Mouse (Mus musculus): ENCODE measurements around the gene Kcnk18. TPM values are rescaled to one million over a fixed set of nuclear protein-coding genes. Genes with fewer than 3 reads are reported as not detected.
A peak's percentile ranks its signal among the peaks of the same experiment; 100 is the strongest.

Kcnk18 gene
- polyA plus RNA-seq, 1 experiment from 2014 or later = not detected

DNA sequence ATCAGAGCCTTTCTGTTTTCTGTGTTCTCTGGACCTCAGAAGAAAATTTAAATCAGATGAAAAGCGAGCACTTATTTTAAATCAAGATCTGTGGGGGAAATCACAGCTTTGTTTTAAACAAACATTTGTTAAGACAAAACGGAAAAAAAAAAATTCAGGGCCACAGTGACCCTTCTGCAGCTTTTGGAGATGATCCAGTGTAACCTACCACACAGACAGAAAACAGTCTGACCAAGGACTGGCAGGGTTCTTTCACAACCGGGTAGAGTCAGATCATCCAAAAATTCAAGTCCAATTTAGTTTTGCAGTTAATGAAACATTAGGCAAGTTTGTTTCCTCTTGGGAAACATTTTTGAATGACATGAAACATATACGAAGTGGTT is 27.9 kb upstream of the Kcnk18 start:
- DNase-seq (ENCODE audit: low read depth, low spot score) (no peak), ATAC-seq (no peak)
- POLR2A ChIA-PET = no interaction called here
- TF ChIP-seq CTCF (IDR thresholded peaks at IDR 0.05) = no peak
- H3K27me3 ChIP-seq = peaks cover 71% of the 10 kb centered on the region
- CTCF ChIA-PET = no interaction called here
- in situ Hi-C loops (cut with MboI; ENCODE audit: low pct_unique_long_range_greater_than_20kb) = no loop called here

- DNase-seq (ENCODE audit: low read depth, low spot score) (no peak), ATAC-seq (no peak)
- no peak for TF ChIP-seq CTCF (IDR thresholded peaks at IDR 0.05)
- ChIA-PET POLR2A (no interaction called here), CTCF (interaction anchor here (0.8 kb wide), 1 partner anchor 15 kb away, joined by 3 read pairs; no protein-coding TSS in a partner anchor)
- H3K27me3 ChIP-seq = peaks cover 78% of the 10 kb centered on the region
- in situ Hi-C loops (cut with MboI; ENCODE audit: low pct_unique_long_range_greater_than_20kb) = no loop called here
Observed at GRCm38 (mm10) chr19:59192491-59192890, 26.5 kb upstream of the Kcnk18 start.

DNA sequence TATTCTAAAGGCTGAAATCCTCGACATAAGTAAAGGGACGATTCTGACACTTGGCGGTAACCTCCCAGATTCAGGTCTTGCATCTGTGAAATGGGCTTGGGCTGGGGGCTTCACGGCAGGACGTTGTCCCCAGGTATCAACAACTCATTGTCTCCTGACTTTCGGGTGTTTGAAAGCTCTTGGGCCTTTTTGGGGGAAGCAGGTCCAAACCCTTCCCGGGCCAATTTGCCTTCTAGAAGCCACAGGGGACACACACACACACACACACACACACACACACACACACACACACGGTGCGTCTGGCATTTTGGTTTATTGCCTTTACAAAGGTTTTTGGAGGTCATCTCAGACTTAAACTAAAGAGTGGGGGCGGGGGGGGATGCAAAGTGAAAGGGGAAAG is 25.6 kb upstream of the Kcnk18 start:
- in situ Hi-C loops (cut with MboI; ENCODE audit: low pct_unique_long_range_greater_than_20kb) = no loop called here
- DNase-seq (ENCODE audit: low read depth, low spot score) = no peak
- no peak for TF ChIP-seq CTCF (IDR thresholded peaks at IDR 0.05)
- ChIA-PET POLR2A (interaction anchor here (0.6 kb wide), 1 partner anchor 34 kb away, joined by 3 read pairs; no protein-coding TSS in a partner anchor), CTCF (no interaction called here)
- ATAC-seq = no peak
- H3K27me3 ChIP-seq = peaks cover 80% of the 10 kb centered on the region

DNA sequence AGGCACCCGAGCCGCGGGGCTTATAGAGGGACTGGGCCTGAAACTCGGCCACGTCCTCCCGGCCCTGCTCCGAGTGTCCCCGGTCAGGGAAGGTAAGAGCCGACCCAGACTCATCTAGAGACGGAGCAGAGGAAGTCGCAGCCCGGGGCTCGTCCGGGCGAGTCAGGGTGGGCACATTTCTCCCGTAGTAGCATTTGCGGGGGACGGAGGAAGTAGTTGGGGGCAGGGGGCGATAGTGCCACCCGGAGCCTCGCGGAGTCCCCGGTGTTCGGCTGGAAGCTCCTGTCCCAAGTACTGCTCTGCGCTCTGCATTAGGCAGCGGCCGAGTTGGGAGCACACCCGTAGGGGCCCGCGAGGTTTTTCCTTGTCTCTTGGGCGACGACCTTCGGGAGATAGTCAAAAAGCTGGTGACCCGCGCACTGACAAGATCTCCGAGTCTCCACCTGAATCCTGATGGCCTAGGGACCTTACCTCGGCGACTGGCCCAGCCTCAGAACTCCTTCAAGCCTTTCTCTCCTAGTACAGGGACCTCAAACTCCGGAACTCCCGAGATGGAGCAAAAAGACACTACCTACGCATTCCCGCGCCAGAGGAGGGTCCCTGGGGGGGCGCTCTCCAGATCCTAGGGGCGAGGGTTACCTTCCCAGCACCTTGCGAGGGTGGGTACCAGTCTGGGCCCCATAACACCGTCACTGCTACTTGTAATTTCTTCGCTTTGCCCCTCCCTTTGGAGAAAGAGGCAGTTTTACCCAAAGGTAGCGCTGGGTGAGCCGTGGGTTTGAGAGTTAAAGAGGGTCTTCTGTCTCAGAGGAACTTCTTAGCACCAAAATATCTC is 24.8 kb upstream of the Kcnk18 start:
- in situ Hi-C loops (cut with MboI; ENCODE audit: low pct_unique_long_range_greater_than_20kb) = no loop called here
- peaks cover 80% of the 10 kb centered on the region for H3K27me3 ChIP-seq
- ChIA-PET POLR2A (no interaction called here), CTCF (no interaction called here)
- no peak for DNase-seq (ENCODE audit: low read depth, low spot score)
- TF ChIP-seq CTCF (IDR thresholded peaks at IDR 0.05) = no peak
- ATAC-seq = no peak

DNA sequence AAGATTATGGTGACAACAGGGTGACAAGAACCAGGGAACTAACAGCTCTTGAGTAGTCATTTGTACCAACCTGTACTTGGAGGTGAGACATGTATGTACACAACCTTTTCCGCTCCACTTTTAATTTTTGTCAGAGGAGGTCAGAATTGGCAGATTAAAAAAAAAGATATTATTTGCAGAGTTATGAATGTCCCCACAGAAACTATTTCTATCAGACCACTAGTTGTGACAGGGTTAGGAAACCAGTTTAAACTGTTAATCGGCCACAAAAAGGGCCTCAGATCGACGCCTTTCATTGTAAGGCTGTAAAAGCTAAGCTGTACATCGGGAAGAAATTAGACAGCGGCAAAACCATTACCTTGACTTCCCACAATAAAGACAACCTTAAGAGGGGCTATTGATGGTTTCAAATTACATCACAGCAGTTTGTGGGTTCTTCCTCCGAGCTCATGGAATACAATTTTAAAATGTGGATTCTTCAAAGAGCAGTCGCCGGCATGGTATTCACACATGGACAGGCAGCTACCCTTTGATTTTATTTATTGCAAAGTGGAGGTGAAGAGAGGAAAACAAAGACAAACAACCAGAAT is 23.7 kb upstream of the Kcnk18 start:
- CTCF ChIA-PET = interaction anchor here (1.1 to 4.8 kb wide), 3 partner anchors 9 to 283 kb away, joined by 3 to 36 read pairs (median 15); no protein-coding TSS in a partner anchor
- no peak for TF ChIP-seq CTCF (IDR thresholded peaks at IDR 0.05)
- in situ Hi-C loops (cut with MboI; ENCODE audit: low pct_unique_long_range_greater_than_20kb) = no loop called here
- no peak for DNase-seq (ENCODE audit: low read depth, low spot score)
- POLR2A ChIA-PET = interaction anchor here (0.8 kb wide), 1 partner anchor 112 kb away, joined by 5 read pairs; no protein-coding TSS in a partner anchor
- no peak for ATAC-seq
- H3K27me3 ChIP-seq = peaks cover 75% of the 10 kb centered on the region

- ATAC-seq (no peak), DNase-seq (ENCODE audit: low read depth, low spot score) (no peak)
- POLR2A ChIA-PET = no interaction called here
- CTCF ChIA-PET = interaction anchor here (1.1 to 4.8 kb wide), 4 partner anchors 9 to 284 kb away, joined by 3 to 36 read pairs (median 10); no protein-coding TSS in a partner anchor
- in situ Hi-C loops (cut with MboI; ENCODE audit: low pct_unique_long_range_greater_than_20kb) = no loop called here
- H3K27me3 ChIP-seq = peaks cover 67% of the 10 kb centered on the region
- TF ChIP-seq CTCF (IDR thresholded peaks at IDR 0.05) = peak; percentile 67
Observed at GRCm38 (mm10) chr19:59196111-59196666, 22.8 kb upstream of the Kcnk18 start.

DNA sequence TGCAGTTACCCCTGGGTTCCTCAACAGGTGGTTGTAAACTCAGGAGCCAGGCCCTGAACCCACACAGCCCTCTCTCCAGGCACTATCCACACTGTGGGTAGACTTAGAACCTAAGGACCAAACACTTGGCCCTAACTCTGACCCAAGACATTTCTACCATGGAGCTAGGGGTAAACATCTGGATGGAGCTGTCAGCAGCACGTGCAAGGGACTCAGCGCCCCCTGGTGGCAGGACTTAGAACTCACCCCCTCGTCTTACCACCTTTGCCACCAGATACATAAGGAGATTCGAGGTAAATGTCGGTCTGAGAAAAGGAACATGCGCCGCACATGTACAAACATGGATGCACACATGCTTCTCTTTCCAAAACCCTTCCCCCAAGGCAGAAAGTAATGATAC is 20.9 kb upstream of the Kcnk18 start:
- CTCF ChIA-PET = interaction anchor here (0.6 to 4.8 kb wide), 7 partner anchors 9 to 297 kb away, joined by 3 to 36 read pairs (median 3); no protein-coding TSS in a partner anchor
- peak; percentile 86 for TF ChIP-seq CTCF (IDR thresholded peaks at IDR 0.05)
- DNase-seq (ENCODE audit: low read depth, low spot score) (no peak), ATAC-seq (peak; percentile 46)
- in situ Hi-C loops (cut with MboI; ENCODE audit: low pct_unique_long_range_greater_than_20kb) = no loop called here
- POLR2A ChIA-PET = interaction anchor here (1.6 kb wide), 1 partner anchor 284 kb away, joined by 3 read pairs; no protein-coding TSS in a partner anchor
- peaks cover 59% of the 10 kb centered on the region for H3K27me3 ChIP-seq

GRCm38 (mm10) chr19:59208475-59208874 is 10.5 kb upstream of the Kcnk18 start:
- CTCF ChIA-PET = interaction anchor here (0.6 to 2.7 kb wide), 20 partner anchors 9 to 399 kb away, joined by 3 to 34 read pairs (median 3); no protein-coding TSS in a partner anchor
- POLR2A ChIA-PET = interaction anchor here (0.7 to 1.2 kb wide), 2 partner anchors 20 to 161 kb away, joined by 3 to 4 read pairs; no protein-coding TSS in a partner anchor
- peak; percentile 90 for TF ChIP-seq CTCF (IDR thresholded peaks at IDR 0.05)
- DNase-seq (ENCODE audit: low read depth, low spot score) = no peak
- H3K27me3 ChIP-seq = peaks cover 3% of the 10 kb centered on the region
- in situ Hi-C loops (cut with MboI; ENCODE audit: low pct_unique_long_range_greater_than_20kb) = loop anchor here (10.0 kb wide), 1 partner anchor 404 kb away; no protein-coding TSS in a partner anchor
- peak; percentile 44 for ATAC-seq

DNA sequence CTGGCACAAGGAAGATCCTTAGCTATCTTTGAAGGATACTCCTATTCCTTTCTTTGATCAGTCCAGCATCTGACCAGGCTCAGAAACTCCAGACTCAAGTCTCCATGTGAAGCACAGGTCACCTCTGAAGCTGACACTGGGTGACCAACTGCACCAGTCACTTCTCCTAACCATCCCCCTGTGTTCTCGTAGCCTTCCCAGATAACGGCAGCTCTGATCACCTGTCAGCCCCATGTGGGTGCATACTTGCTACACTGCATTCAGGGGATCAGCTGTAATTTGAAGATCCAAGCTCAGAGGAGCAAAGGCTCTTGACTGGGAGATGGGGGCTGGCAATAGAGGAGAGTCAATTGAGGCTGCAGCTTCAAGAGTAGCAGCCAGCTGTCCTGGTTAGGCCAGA is 10.0 kb upstream of the Kcnk18 start:
- no peak for TF ChIP-seq CTCF (IDR thresholded peaks at IDR 0.05)
- ChIA-PET POLR2A (interaction anchor here (0.7 to 1.2 kb wide), 2 partner anchors 20 to 162 kb away, joined by 3 to 4 read pairs; no protein-coding TSS in a partner anchor), CTCF (interaction anchor here (0.6 to 2.7 kb wide), 20 partner anchors 8 to 400 kb away, joined by 3 to 34 read pairs (median 3); no protein-coding TSS in a partner anchor)
- DNase-seq (ENCODE audit: low read depth, low spot score) (no peak), ATAC-seq (no peak)
- H3K27me3 ChIP-seq = peaks cover 5% of the 10 kb centered on the region
- in situ Hi-C loops (cut with MboI; ENCODE audit: low pct_unique_long_range_greater_than_20kb) = loop anchor here (10.0 kb wide), 1 partner anchor 404 kb away; no protein-coding TSS in a partner anchor

- DNase-seq (ENCODE audit: low read depth, low spot score) = no peak
- in situ Hi-C loops (cut with MboI; ENCODE audit: low pct_unique_long_range_greater_than_20kb) = no loop called here
Observed at GRCm38 (mm10) chr19:59216891-59217290, 2.1 kb upstream of the Kcnk18 start.

More at GRCm38 (mm10) chr19:59216891-59217290, 2.1 kb upstream of the Kcnk18 start:
- ATAC-seq = no peak
- ChIA-PET CTCF (interaction anchor here (1.1 to 1.3 kb wide), 2 partner anchors 8 to 9 kb away, joined by 3 read pairs; no protein-coding TSS in a partner anchor), POLR2A (no interaction called here)
- H3K27me3 ChIP-seq = peaks cover 35% of the 10 kb centered on the region
- TF ChIP-seq CTCF (IDR thresholded peaks at IDR 0.05) = no peak
